7 mouse cellular contexts compared by ENCODE assay signal in genomic region chr10:8885201-8885600, GRCm38 (mm10). TPM values are rescaled to one million over a fixed set of nuclear protein-coding genes. Genes with fewer than 3 reads are reported as not detected.
DNase-seq lines count a peak whose midpoint lies in the region; ATAC-seq and TF ChIP-seq lines count a peak whose summit lies in the region.

No protein-coding gene starts in this region.

- H3K27ac ChIP-seq in ES-Bruce4 (ENCODE audit: insufficient read depth, low read length) = no peak overlapping the region
- H3K27ac ChIP-seq in brown adipose tissue, adult 24 weeks (replicated peaks; ENCODE audit: low read depth, low read length) = peak overlapping the region; percentile 94
- H3K27ac ChIP-seq in hindbrain, embryonic 14.5 days = peak overlapping the region; percentile 69
- H3K27ac ChIP-seq in lung, postnatal 0 days (ENCODE audit: low read length) = peak overlapping the region; percentile 97

- WGBS in hindbrain, embryonic 14.5 days = 2% methylated on average over 11 of the region's 11 CpGs
- 1% methylated on average over 11 of the region's 11 CpGs for WGBS in lung, postnatal 0 days

- H3K9ac ChIP-seq in ES-Bruce4 (ENCODE audit: low read depth, poor library complexity, severe bottlenecking) = peak overlapping the region; percentile 51
- H3K9ac ChIP-seq in hindbrain, embryonic 14.5 days = peak overlapping the region; percentile 42
- peak overlapping the region; percentile 78 for H3K9ac ChIP-seq in lung, postnatal 0 days (replicated peaks; ENCODE audit: low read depth)

- H3K4me2 ChIP-seq in hindbrain, embryonic 14.5 days (replicated peaks) = peak overlapping the region; percentile 90
- peak overlapping the region; percentile 58 for H3K4me2 ChIP-seq in lung, postnatal 0 days (replicated peaks; ENCODE audit: low read depth, low read length)

- H3K36me3 ChIP-seq in ES-Bruce4 (ENCODE audit: control insufficient read depth, insufficient read depth, low read length, poor library complexity, severe bottlenecking) = no peaks in the 10 kb centered on the region
- H3K36me3 ChIP-seq in hindbrain, embryonic 14.5 days (replicated peaks; ENCODE audit: control insufficient read depth, insufficient read depth) = no peaks in the 10 kb centered on the region
- H3K36me3 ChIP-seq in lung, postnatal 0 days (ENCODE audit: insufficient read depth, low read length) = no peaks in the 10 kb centered on the region

- H3K9me3 ChIP-seq in ES-Bruce4 (replicated peaks; ENCODE audit: control insufficient read depth, insufficient read depth, low read length, poor library complexity, severe bottlenecking) = no peaks in the 10 kb centered on the region
- no peaks in the 10 kb centered on the region for H3K9me3 ChIP-seq in hindbrain, embryonic 14.5 days (ENCODE audit: control insufficient read depth, low read length)
- H3K9me3 ChIP-seq in lung, postnatal 0 days (ENCODE audit: low read length) = no peaks in the 10 kb centered on the region

- H3K27me3 ChIP-seq in ES-Bruce4 (ENCODE audit: control insufficient read depth, insufficient read depth, low read length, poor library complexity, severe bottlenecking) = no peaks in the 10 kb centered on the region
- H3K27me3 ChIP-seq in hindbrain, embryonic 14.5 days (ENCODE audit: control insufficient read depth, insufficient read depth, low read length) = peaks cover 15% of the 10 kb centered on the region
- no peaks in the 10 kb centered on the region for H3K27me3 ChIP-seq in lung, postnatal 0 days (replicated peaks; ENCODE audit: insufficient read depth, low read length)

- no peak for TF ChIP-seq POLR2A in ES-Bruce4 (IDR thresholded peaks at IDR 0.05; ENCODE audit: insufficient read depth, low read length)

- H3K4me1 ChIP-seq in ES-Bruce4 (ENCODE audit: control insufficient read depth, insufficient read depth, low read length) = peaks cover 6% of the 10 kb centered on the region
- H3K4me1 ChIP-seq in brown adipose tissue, adult 24 weeks (ENCODE audit: control insufficient read depth, insufficient read depth, insufficient read length, low read length) = peaks cover 16% of the 10 kb centered on the region
- peaks cover 4% of the 10 kb centered on the region; the same call in 1 of the 2 replicates for H3K4me1 ChIP-seq in hindbrain, embryonic 14.5 days (replicated peaks; ENCODE audit: control insufficient read depth, insufficient read depth, low read length)
- H3K4me1 ChIP-seq in lung, postnatal 0 days (ENCODE audit: insufficient read depth, low read depth, low read length) = peaks cover 11% of the 10 kb centered on the region

- no peak for TF ChIP-seq EP300 in ES-Bruce4 (IDR thresholded peaks at IDR 0.05; ENCODE audit: insufficient read depth, low read depth, low read length)
- TF ChIP-seq EP300 in lung, postnatal 0 days (IDR thresholded peaks at IDR 0.05) = peak; percentile 85

- no peak for ATAC-seq in hindbrain, embryonic 14.5 days (ENCODE audit: low FRiP score)
- no peak for ATAC-seq in lung, postnatal 0 days

- TF ChIP-seq CTCF in ES-Bruce4 (IDR thresholded peaks at IDR 0.05; ENCODE audit: low read depth, low read length) = no peak
- TF ChIP-seq CTCF in lung, postnatal 0 days (IDR thresholded peaks at IDR 0.05) = no peak

- peak; percentile 25 for DNase-seq in hindbrain, embryonic 14.5 days (ENCODE audit: low spot score)
- peak; percentile 55 for DNase-seq in lung, postnatal 0 days (ENCODE audit: low spot score)
- peak; percentile 8 for DNase-seq in testis, postnatal 14 days (ENCODE audit: low spot score)
- DNase-seq in natural killer cell, adult 2 months (ENCODE audit: low spot score in 2 of 2) = no peak
- DNase-seq in adrenal gland, postnatal 36 days = no peak

- peak overlapping the region; percentile 75 for H3K4me3 ChIP-seq in ES-Bruce4 (ENCODE audit: low read depth, low read length)
- H3K4me3 ChIP-seq in brown adipose tissue, adult 24 weeks (ENCODE audit: insufficient read depth, low read depth, low read length) = peak overlapping the region; percentile 89
- H3K4me3 ChIP-seq in hindbrain, embryonic 14.5 days (replicated peaks; ENCODE audit: low read length) = peak overlapping the region; percentile 60
- H3K4me3 ChIP-seq in lung, postnatal 0 days (ENCODE audit: low read depth, low read length) = peak overlapping the region; percentile 75

RNA-seq across cellular contexts. Expression of gene Sash1, which starts 0.7 kb away (rescaled TPM):
- 14.4 and 17.3 TPM in 2 replicates for polyA plus RNA-seq in ES-Bruce4 (2011; ENCODE audit: insufficient read depth, insufficient read length, low read depth, missing spikeins)
- 14.1 and 18.2 TPM in 2 replicates for polyA plus RNA-seq in brown adipose tissue, adult 24 weeks (2012; ENCODE audit: insufficient read depth, insufficient read length, missing spikeins)
- polyA plus RNA-seq in hindbrain, embryonic 14.5 days (2014; fragmentation: Nextera tagmentation; extraction: Ambion mirVana) = 4.0 and 5.3 TPM in 2 replicates
- 10.1 and 13.5 TPM in 2 replicates for polyA plus RNA-seq in lung, postnatal 0 days (2015; fragmentation: Nextera tagmentation; extraction: Ambion mirVana)
- total RNA-seq in adrenal gland, postnatal 36 days (2021) = 10 to 100 TPM; 25.6 to 28.4 TPM

Comparison
In these comparisons a context has a peak if more than half of its experiments do, and no peak if none do; other contexts are left out.
1. DNase-seq: peak in hindbrain, embryonic 14.5 days (single experiment), lung, postnatal 0 days (single experiment) and testis, postnatal 14 days (single experiment); none in natural killer cell, adult 2 months (0 of 2) and adrenal gland, postnatal 36 days (0 of 2).
2. Peak in every context shown above with its lines, with median percentiles within 50 percentile points of each other: H3K4me3 ChIP-seq and H3K9ac ChIP-seq.